Mouse (Mus musculus): ENCODE results near the gene Tox3. TPM values are rescaled to one million over a fixed set of nuclear protein-coding genes. Genes with fewer than 3 reads are reported as not detected.

The Tox3 gene
- 10 to 100 TPM; 20.9 to 24.3 TPM for total RNA-seq (2021)

- intact Hi-C loops (cut with DNase I), result loop anchor here (5.0 kb wide), 4 partner anchors 104 to 346 kb away; no protein-coding TSS in a partner anchor
- DNase-seq (ENCODE audit: low spot score in 2 of 2), result peak in 1 of 2 experiments; percentile 36
Measured at GRCm38 (mm10) chr8:90348178-90348925, at the start of gene Tox3. TSS of gene Tox3 (minus strand) at chr8:90348343.

GRCm38 (mm10) chr8:90392643-90393042, 44.5 kb upstream of the Tox3 start:
- intact Hi-C loops (cut with DNase I), result no loop called here

DNA sequence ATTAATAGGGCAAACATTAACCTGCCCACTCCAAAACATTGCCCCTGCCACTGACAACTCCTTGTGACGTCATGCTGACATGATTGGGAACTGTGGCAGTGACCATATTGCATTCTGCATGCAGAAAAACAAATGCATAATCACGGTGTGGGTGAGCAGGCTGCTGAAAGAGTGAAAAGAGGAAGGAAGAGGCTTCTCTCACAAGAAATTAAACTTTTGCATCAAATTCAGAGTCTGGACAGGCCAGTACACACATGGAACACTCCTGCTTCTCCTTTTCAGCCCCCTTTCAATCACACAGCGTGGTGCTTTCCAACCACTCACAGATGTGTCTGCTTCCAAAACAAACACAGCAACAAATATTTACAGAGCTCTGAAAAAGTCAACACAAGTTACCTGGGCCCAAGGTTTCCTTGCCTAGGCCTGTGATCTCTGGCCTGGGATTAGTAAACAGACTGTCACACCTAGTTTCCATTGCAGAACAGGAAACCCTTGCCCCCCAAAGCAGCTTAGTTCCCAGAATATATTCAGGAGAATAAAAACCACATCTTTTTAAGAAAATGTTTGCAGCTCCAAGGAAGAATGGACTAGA, 43.4 kb upstream of the Tox3 start:
- intact Hi-C loops (cut with DNase I), result no loop called here

More at GRCm38 (mm10) chr8:90392643-90393042, 44.5 kb upstream of the Tox3 start:
- DNase-seq (ENCODE audit: low spot score in 2 of 2), result no peak

GRCm38 (mm10) chr8:90390827-90391226, 42.7 kb upstream of the Tox3 start:
- intact Hi-C loops (cut with DNase I), result no loop called here
- no peak for DNase-seq (ENCODE audit: low spot score in 2 of 2)

More for the DNA sequence above, 43.4 kb upstream of the Tox3 start:
- no peak for DNase-seq (ENCODE audit: low spot score in 2 of 2)

DNA sequence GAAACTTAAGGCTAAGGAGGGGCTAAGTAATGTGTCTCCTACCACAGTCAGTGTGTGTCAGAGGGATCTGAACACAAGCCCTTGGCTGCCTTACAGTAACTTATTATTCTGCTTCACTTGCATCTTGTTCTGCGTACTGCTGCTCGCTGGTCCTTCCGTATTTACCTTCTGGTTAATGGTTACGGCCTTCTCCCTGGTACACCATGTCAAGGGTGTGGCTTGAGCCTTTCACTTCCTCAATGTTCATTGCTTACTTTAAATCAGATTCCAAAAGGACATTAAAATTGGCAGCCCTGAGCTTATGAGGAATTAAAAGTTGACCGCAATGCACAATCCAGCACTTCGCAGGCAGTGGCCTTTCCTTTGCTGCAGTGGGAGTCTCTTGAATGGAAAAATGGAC, 30.9 kb upstream of the Tox3 start:
- intact Hi-C loops (cut with DNase I), result no loop called here
- DNase-seq (ENCODE audit: low spot score in 2 of 2), result no peak

- intact Hi-C loops (cut with DNase I), result no loop called here
- DNase-seq (ENCODE audit: low spot score in 2 of 2), result no peak
Measured at GRCm38 (mm10) chr8:90378036-90378435, 29.9 kb upstream of the Tox3 start.

DNA sequence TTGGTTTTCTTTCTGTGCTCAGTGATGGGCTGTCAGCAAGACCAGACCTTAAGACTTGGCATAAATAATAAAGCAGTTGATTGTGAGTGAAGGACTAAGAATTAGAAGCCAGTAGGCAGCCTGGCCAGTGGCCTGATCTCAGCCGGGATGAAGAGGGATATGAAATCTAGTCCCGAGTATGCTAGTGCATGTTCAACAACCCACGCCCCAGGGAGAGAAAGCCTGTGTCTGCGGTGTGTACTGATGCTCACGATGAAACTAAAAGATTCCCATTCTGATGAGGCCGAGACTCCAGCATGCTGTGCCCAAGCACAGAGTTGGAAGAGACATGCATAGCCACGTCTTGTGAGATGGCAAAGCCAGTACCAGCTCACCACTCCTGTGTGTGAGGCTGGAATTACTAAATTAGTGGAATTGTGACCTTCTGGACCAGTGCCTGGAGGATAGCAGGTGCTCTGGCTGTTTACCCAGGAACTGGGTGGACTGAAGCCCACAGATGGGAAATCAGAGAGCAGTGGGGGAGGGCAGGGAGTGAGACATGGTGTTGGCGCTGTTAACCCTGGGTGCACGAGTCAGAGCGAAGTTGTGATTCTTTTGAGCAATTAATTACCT, 23.6 kb upstream of the Tox3 start:
- no peak for DNase-seq (ENCODE audit: low spot score in 2 of 2)
- intact Hi-C loops (cut with DNase I), result no loop called here

GRCm38 (mm10) chr8:90369876-90370275, 21.7 kb upstream of the Tox3 start:
- intact Hi-C loops (cut with DNase I), result no loop called here
- no peak for DNase-seq (ENCODE audit: low spot score in 2 of 2)

DNA sequence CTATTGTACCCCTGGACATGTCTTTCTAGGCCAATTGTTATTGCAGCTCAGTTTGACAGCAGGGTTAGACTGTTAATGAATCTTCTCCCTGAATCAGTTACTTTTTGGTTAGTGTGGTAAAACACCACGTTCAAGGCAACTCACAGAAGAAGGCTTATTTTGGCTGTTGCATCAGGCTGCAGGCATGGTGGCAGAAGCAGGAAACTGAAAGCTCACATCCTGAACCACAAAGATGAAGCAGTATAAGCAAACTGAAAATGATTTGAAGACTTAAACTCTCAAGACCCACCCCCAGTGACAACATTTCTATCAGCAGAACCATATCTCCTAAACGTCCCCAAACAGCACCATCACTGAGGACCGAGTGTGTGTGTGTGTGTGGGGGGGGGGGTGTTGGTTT, 8.6 kb upstream of the Tox3 start:
- DNase-seq (ENCODE audit: low spot score in 2 of 2), result no peak
- intact Hi-C loops (cut with DNase I), result no loop called here

GRCm38 (mm10) chr8:90354782-90355181, 6.6 kb upstream of the Tox3 start:
- intact Hi-C loops (cut with DNase I), result no loop called here
- DNase-seq (ENCODE audit: low spot score in 2 of 2), result no peak

DNA sequence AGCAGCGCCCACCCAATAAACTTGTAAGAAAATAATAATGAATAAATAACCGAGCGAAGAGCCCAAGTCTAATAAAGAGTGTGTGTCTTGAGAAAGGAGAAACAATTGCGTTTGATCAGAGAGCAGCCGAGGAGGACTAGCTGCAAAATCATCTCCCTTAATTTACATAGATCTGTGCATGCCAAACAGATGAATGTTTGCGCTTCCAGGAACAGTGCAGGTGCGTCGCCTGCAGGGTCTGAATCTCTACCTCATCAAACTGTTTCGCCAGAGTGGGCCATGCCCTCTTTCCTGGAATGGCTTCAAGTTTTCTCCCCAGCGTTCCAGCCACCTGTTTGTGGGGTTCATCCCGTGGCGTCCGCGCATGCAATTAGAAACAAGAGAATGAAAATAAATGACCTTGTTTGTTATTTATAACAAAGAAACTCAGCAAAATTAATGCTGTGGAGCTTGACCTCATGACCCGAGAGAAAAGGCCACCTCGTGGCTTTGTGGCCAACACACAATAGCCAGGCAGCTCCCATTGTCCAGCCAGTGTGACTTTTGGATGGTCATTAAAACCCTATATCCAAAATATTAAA, 5.9 kb upstream of the Tox3 start:
- intact Hi-C loops (cut with DNase I), result no loop called here
- no peak for DNase-seq (ENCODE audit: low spot score in 2 of 2)

DNA sequence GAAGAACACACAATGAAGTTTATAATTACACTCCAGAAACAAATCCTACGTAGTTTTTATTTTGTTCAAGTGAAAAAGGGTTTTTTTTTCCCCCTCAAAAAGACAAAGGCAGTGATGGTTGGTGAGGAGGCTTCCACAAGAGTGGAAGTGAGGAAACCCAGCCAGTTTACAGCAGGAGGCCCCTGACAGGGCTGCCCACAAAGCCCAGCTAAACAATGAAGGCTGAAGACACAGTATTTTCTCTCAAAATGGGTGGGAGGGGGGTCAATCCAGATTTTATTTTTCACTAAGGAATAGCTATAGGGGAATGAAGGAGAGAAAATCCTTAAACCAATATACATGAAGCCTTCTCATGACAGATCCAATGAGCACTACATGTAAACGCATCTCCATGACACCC, 5.4 kb upstream of the Tox3 start:
- intact Hi-C loops (cut with DNase I), result no loop called here

GRCm38 (mm10) chr8:90352991-90353390, 4.8 kb upstream of the Tox3 start:
- no peak for DNase-seq (ENCODE audit: low spot score in 2 of 2)
- intact Hi-C loops (cut with DNase I), result no loop called here

More for the DNA sequence above, 5.4 kb upstream of the Tox3 start:
- no peak for DNase-seq (ENCODE audit: low spot score in 2 of 2)

- DNase-seq (ENCODE audit: low spot score in 2 of 2), result peak in 1 of 2 experiments; percentile 17
- intact Hi-C loops (cut with DNase I), result loop anchor here (5.0 kb wide), 4 partner anchors 102 to 348 kb away; no protein-coding TSS in a partner anchor
Measured at GRCm38 (mm10) chr8:90349709-90350562, 1.8 kb upstream of the Tox3 start.

GRCm38 (mm10) chr8:90348926-90349683, 962 bp upstream of the Tox3 start:
- intact Hi-C loops (cut with DNase I), result loop anchor here (5.0 kb wide), 4 partner anchors 103 to 347 kb away; no protein-coding TSS in a partner anchor
- DNase-seq (ENCODE audit: low spot score in 2 of 2), result no peak

GRCm38 (mm10) chr8:90347581-90348177, 464 bp downstream of the Tox3 start:
- intact Hi-C loops (cut with DNase I), result loop anchor here (5.0 kb wide), 4 partner anchors 105 to 345 kb away; no protein-coding TSS in a partner anchor
- DNase-seq (ENCODE audit: low spot score in 2 of 2), result no peak

GRCm38 (mm10) chr8:90346880-90347535, 1.1 kb downstream of the Tox3 start:
- intact Hi-C loops (cut with DNase I), result loop anchor here (5.0 kb wide), 4 partner anchors 105 to 345 kb away; no protein-coding TSS in a partner anchor
- no peak for DNase-seq (ENCODE audit: low spot score in 2 of 2)

All from left cerebral cortex, postnatal 25 days (tissue).